Mouse (Mus musculus): ENCODE data around the gene Slc51a. TPM values are rescaled to one million over a fixed set of nuclear protein-coding genes. Genes with fewer than 3 reads are reported as not detected.

The Slc51a gene
- not detected in 2 replicates for total RNA-seq (2015)
- total RNA-seq (2017): 0.04 and 0.17 TPM in 2 replicates

- peak; percentile 87 for ATAC-seq (replicated peaks; ENCODE audit: poor library complexity)
Observed at GRCm38 (mm10) chr16:32487234-32488111, at the start of gene Slc51a. Gene Slc51a (minus strand): TSS chr16:32487879.

- no peak for ATAC-seq (replicated peaks; ENCODE audit: poor library complexity)
Observed at GRCm38 (mm10) chr16:32535157-32535751, 47.6 kb upstream of the Slc51a start.

GRCm38 (mm10) chr16:32532878-32533826 lies 45.5 kb upstream of the Slc51a start:
- ATAC-seq (replicated peaks; ENCODE audit: poor library complexity): peak; percentile 75

GRCm38 (mm10) chr16:32526906-32527305 lies 39.2 kb upstream of the Slc51a start:
- ATAC-seq (replicated peaks; ENCODE audit: poor library complexity): no peak

GRCm38 (mm10) chr16:32524244-32524615 lies 36.6 kb upstream of the Slc51a start:
- ATAC-seq (replicated peaks; ENCODE audit: poor library complexity): no peak

GRCm38 (mm10) chr16:32523462-32524243 lies 36.0 kb upstream of the Slc51a start:
- ATAC-seq (replicated peaks; ENCODE audit: poor library complexity): no peak

- no peak for ATAC-seq (replicated peaks; ENCODE audit: poor library complexity)
Observed at GRCm38 (mm10) chr16:32522578-32523194, 35.0 kb upstream of the Slc51a start.

GRCm38 (mm10) chr16:32520372-32520748 lies 32.7 kb upstream of the Slc51a start:
- peak; percentile 90 for ATAC-seq (replicated peaks; ENCODE audit: poor library complexity)

- peak; percentile 35 for ATAC-seq (replicated peaks; ENCODE audit: poor library complexity)
Observed at GRCm38 (mm10) chr16:32519656-32520371, 32.1 kb upstream of the Slc51a start.

- no peak for ATAC-seq (replicated peaks; ENCODE audit: poor library complexity)
Observed at GRCm38 (mm10) chr16:32517785-32518481, 30.3 kb upstream of the Slc51a start.

GRCm38 (mm10) chr16:32516006-32516962 lies 28.6 kb upstream of the Slc51a start:
- 0 out of 2 replicates have a peak, but pooled peaks have one; percentile 25 for ATAC-seq (replicated peaks; ENCODE audit: poor library complexity)

GRCm38 (mm10) chr16:32513948-32514347 lies 26.3 kb upstream of the Slc51a start:
- no peak for ATAC-seq (replicated peaks; ENCODE audit: poor library complexity)

- no peak for ATAC-seq (replicated peaks; ENCODE audit: poor library complexity)
Observed at GRCm38 (mm10) chr16:32513401-32513800, 25.7 kb upstream of the Slc51a start.

- ATAC-seq (replicated peaks; ENCODE audit: poor library complexity): no peak
Observed at GRCm38 (mm10) chr16:32512921-32513320, 25.2 kb upstream of the Slc51a start.

GRCm38 (mm10) chr16:32511827-32512490 lies 24.3 kb upstream of the Slc51a start:
- no peak for ATAC-seq (replicated peaks; ENCODE audit: poor library complexity)

GRCm38 (mm10) chr16:32511338-32511734 lies 23.7 kb upstream of the Slc51a start:
- ATAC-seq (replicated peaks; ENCODE audit: poor library complexity): no peak
